Mouse (Mus musculus): ENCODE results near the gene Rab10. TPM values are rescaled to one million over a fixed set of nuclear protein-coding genes. Genes with fewer than 3 reads are reported as not detected.

The Rab10 gene
- 96.3 and 105 TPM in 2 replicates for polyA plus RNA-seq (2012; rRNA removed)

- peak; percentile 98 to 99 for DNase-seq (ENCODE audit: extremely low spot score in 1 of 2, low spot score in 1 of 2)
These were observed at the start of gene Rab10 for GRCm38 (mm10) chr12:3309391-3310320. Gene Rab10, minus strand, starts transcription at chr12:3309969.

GRCm38 (mm10) chr12:3359302-3359701, 49.5 kb upstream of the Rab10 start:
- DNase-seq (ENCODE audit: extremely low spot score in 1 of 2, low spot score in 1 of 2): peak in 1 of 2 experiments; percentile 91

- no peak for DNase-seq (ENCODE audit: extremely low spot score in 1 of 2, low spot score in 1 of 2)
These were observed 47.1 kb upstream of the Rab10 start for GRCm38 (mm10) chr12:3356824-3357223.

- DNase-seq (ENCODE audit: extremely low spot score in 1 of 2, low spot score in 1 of 2): no peak
These were observed 45.3 kb upstream of the Rab10 start for GRCm38 (mm10) chr12:3355068-3355467.

GRCm38 (mm10) chr12:3352216-3352615, 42.4 kb upstream of the Rab10 start:
- DNase-seq (ENCODE audit: extremely low spot score in 1 of 2, low spot score in 1 of 2): no peak

- DNase-seq (ENCODE audit: extremely low spot score in 1 of 2, low spot score in 1 of 2): no peak
These were observed 40.4 kb upstream of the Rab10 start for GRCm38 (mm10) chr12:3350136-3350535.

GRCm38 (mm10) chr12:3349387-3349786, 39.6 kb upstream of the Rab10 start:
- DNase-seq (ENCODE audit: extremely low spot score in 1 of 2, low spot score in 1 of 2): no peak

GRCm38 (mm10) chr12:3347682-3348081, 37.9 kb upstream of the Rab10 start:
- DNase-seq (ENCODE audit: extremely low spot score in 1 of 2, low spot score in 1 of 2): no peak

GRCm38 (mm10) chr12:3345038-3345437, 35.3 kb upstream of the Rab10 start:
- DNase-seq (ENCODE audit: extremely low spot score in 1 of 2, low spot score in 1 of 2): no peak

- no peak for DNase-seq (ENCODE audit: extremely low spot score in 1 of 2, low spot score in 1 of 2)
These were observed 34.4 kb upstream of the Rab10 start for GRCm38 (mm10) chr12:3344155-3344554.

GRCm38 (mm10) chr12:3338931-3339330, 29.2 kb upstream of the Rab10 start:
- no peak for DNase-seq (ENCODE audit: extremely low spot score in 1 of 2, low spot score in 1 of 2)

GRCm38 (mm10) chr12:3329677-3330076, 19.9 kb upstream of the Rab10 start:
- DNase-seq (ENCODE audit: extremely low spot score in 1 of 2, low spot score in 1 of 2): no peak

- DNase-seq (ENCODE audit: extremely low spot score in 1 of 2, low spot score in 1 of 2): no peak
These were observed 15.5 kb upstream of the Rab10 start for GRCm38 (mm10) chr12:3325232-3325631.

- peak; percentile 28 to 76 for DNase-seq (ENCODE audit: extremely low spot score in 1 of 2, low spot score in 1 of 2)
These were observed 13.5 kb upstream of the Rab10 start for GRCm38 (mm10) chr12:3323241-3323640.

GRCm38 (mm10) chr12:3319377-3319776, 9.6 kb upstream of the Rab10 start:
- DNase-seq (ENCODE audit: extremely low spot score in 1 of 2, low spot score in 1 of 2): no peak

- DNase-seq (ENCODE audit: extremely low spot score in 1 of 2, low spot score in 1 of 2): no peak
These were observed 7.2 kb upstream of the Rab10 start for GRCm38 (mm10) chr12:3316937-3317336.

GRCm38 (mm10) chr12:3316083-3316482, 6.3 kb upstream of the Rab10 start:
- no peak for DNase-seq (ENCODE audit: extremely low spot score in 1 of 2, low spot score in 1 of 2)

- DNase-seq (ENCODE audit: extremely low spot score in 1 of 2, low spot score in 1 of 2): no peak
These were observed 3.1 kb upstream of the Rab10 start for GRCm38 (mm10) chr12:3312886-3313285.

- no peak for DNase-seq (ENCODE audit: extremely low spot score in 1 of 2, low spot score in 1 of 2)
These were observed 538 bp upstream of the Rab10 start for GRCm38 (mm10) chr12:3310321-3310692.

GRCm38 (mm10) chr12:3308541-3309241, 1.1 kb downstream of the Rab10 start:
- peak in 1 of 2 experiments; percentile 25 for DNase-seq (ENCODE audit: extremely low spot score in 1 of 2, low spot score in 1 of 2)

- no peak for DNase-seq (ENCODE audit: extremely low spot score in 1 of 2, low spot score in 1 of 2)
These were observed 2.2 kb downstream of the Rab10 start for GRCm38 (mm10) chr12:3307587-3307986.

GRCm38 (mm10) chr12:3305238-3305637, 4.5 kb downstream of the Rab10 start:
- DNase-seq (ENCODE audit: extremely low spot score in 1 of 2, low spot score in 1 of 2): no peak

Data from frontal cortex, adult 2 months (tissue).